Mouse (Mus musculus): Measurements from ENCODE around the gene Igf1.

Gene Igf1

GRCm38 (mm10) chr10:87897331-87897730, 39.3 kb downstream of the Igf1 start:
- no peak for DNase-seq (ENCODE audit: low spot score in 2 of 2)

DNA sequence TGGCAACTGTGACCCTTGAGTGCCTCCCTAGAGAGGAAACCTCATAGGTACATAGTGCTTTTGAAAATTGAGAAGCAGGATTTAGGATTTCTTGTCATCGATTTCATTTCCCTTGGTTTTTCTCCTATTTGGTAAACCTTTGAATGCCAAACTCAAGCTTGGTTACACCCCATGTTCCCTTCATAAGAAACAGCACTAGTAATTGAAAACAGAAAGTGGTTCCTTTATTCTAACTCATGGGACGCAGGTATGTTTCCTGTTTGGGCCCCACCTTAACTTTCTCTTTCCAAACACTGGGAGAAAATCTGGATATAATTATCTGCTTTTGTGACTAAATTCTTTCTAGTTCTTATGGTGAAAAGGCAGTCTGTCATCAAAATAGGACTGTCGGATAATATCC, 40.8 kb downstream of the Igf1 start:
- no peak for DNase-seq (ENCODE audit: low spot score in 2 of 2)

GRCm38 (mm10) chr10:87901916-87902315, 43.9 kb downstream of the Igf1 start:
- DNase-seq (ENCODE audit: low spot score in 2 of 2): no peak

DNA sequence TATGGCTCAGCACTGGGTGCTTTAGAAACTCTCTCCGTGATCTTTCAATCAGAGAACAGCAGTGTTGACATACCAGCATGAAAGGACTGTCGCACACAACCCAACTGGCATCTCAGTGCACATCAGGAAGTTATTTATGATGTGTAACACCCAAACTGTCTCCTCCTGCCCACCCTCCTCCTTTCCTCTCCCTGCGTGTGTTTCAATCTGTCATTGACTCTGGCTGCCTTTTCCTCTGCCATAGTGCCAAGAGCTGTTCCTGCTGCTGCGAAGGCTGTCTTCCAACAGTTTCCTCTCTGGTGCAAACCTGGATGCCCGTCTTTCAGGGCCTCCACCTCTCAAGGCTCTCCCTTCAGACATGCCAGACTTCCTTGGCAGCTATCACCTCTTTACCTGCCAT, 46.3 kb downstream of the Igf1 start:
- DNase-seq (ENCODE audit: low spot score in 2 of 2): no peak

DNA sequence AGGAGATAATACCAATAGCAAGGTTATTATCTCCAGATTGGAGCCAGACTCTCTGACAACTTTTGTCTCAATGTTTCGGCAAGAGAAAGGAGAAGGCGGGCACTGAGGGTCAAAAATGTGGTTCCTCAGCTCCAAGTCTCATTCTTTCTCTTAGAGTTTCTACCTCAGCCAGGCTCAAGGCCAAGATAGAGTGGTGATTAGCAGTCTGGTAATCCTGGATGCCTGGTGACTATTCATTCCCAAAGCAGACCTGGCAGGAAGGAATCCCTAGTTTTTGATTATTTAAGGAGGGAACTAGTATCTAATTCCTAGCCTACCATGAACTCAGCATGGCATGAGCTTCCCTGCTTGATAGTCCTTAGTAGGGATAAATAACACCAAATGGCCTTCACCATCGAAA, 47.0 kb downstream of the Igf1 start:
- no peak for DNase-seq (ENCODE audit: low spot score in 2 of 2)

GRCm38 (mm10) chr10:87906121-87906520, 48.1 kb downstream of the Igf1 start:
- DNase-seq (ENCODE audit: low spot score in 2 of 2): no peak

DNA sequence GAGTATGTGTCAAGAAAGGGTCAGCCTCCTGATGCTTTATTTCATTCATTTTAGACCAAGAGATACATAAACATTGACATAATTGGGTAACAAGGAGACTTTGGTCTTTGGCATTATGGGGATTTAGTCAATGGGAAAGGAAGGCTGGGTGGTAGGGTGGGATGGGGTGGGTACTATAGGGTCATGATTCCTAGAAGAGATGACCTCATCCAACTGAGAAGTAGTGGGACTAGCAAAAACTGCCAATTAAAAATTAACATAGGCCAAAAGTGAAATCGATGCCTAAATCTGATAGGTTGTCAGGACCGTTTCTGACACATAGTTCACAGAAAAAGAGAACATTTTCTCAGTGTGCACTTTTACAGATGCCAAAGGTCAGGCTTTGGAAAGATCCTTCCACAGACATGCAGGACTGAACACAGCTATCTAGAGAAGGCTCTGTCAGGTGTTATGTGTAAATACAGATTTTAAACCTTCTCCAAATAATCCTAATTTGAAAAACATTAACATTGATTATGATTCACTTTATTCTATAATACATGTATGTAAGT, 48.8 kb downstream of the Igf1 start:
- DNase-seq (ENCODE audit: low spot score in 2 of 2): no peak

- no peak for DNase-seq (ENCODE audit: low spot score in 2 of 2)
Measured at GRCm38 (mm10) chr10:87913852-87914251, 55.8 kb downstream of the Igf1 start.

DNA sequence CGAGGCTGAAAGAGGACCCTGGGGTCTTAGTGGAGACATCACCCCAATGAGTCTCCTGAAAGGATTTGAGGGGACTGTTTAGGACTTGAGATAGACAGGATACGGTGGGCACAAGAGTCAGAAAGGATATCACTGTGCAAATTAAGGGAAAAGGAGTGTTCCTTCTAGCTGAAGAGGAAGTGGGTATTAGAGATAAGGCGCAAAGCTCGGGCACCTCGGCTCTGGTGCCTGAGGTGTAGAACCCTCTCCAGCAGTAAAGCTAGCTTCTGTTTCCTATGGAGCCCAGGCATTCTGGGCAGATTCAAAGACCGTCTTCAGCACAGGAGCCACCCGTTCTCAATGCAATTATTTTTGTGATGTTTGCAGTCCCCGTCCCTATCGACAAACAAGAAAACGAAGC, 56.9 kb downstream of the Igf1 start:
- no peak for DNase-seq (ENCODE audit: low spot score in 2 of 2)

- DNase-seq (ENCODE audit: low spot score in 2 of 2): no peak
Measured at GRCm38 (mm10) chr10:87915782-87916181, 57.7 kb downstream of the Igf1 start.

DNA sequence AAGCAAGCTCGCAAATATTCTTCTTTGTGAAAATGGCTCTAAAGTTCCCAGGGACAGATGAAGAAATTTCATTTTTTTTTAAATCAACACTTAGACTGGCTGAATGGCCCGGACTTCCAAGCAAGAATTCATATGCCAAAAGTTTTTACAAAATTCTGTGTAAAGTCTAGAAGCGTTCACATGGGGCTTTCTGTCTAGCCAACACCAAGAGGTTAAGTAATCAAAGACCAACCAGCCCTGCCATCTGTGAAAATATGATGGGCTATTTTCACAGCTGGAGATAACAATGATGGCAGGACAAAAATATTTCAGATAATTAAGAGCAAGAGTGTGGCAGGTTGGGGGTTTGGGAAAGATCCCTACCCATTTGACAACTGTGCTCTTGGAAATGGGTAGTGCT, 64.2 kb downstream of the Igf1 start:
- no peak for DNase-seq (ENCODE audit: low spot score in 2 of 2)

DNA sequence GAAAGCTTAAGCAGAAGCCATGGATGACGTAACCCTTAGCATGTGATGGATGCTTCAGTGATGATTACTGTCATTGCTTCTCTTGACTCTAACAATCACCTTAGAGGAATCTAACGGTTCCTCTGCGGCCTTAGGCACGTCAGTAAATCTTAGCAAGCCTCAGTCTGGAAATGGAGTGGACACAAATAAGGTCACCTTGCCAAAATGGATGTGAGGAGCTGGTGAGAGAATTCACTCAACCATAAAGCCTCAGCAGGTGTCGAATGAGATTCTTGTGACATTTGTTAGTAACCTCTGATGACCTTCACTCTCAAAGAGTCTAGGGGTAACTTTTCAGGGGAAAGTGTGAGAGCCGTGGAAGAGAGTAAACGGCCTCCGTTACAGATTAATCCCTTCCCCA, 68.5 kb downstream of the Igf1 start:
- DNase-seq (ENCODE audit: low spot score in 2 of 2): no peak

GRCm38 (mm10) chr10:87927131-87927609, 69.1 kb downstream of the Igf1 start:
- DNase-seq (ENCODE audit: low spot score in 2 of 2): no peak

- DNase-seq (ENCODE audit: low spot score in 2 of 2): no peak
Measured at GRCm38 (mm10) chr10:87948192-87948591, 90.1 kb downstream of the Igf1 start.

DNA sequence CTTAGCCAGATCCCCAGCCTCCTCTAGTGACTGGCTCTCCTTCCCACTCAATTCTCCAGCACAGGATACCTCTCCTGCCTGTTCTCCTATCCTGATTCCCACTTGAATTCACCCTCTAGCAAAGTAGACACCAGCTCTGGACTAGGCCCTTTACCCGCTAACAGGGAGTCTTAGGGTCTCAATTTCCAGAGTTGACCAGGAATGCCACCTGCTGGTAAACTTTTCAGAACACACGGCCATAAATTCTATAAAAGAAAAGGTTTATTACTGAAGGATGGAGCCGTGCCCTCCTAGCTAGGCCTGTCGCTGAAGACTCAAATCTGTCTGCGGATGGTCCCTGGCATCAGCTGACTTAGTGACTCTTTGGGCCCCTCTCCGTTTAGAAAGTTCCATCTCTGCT, 113.5 kb downstream of the Igf1 start:
- no peak for DNase-seq (ENCODE audit: low spot score in 2 of 2)

- no peak for DNase-seq (ENCODE audit: low spot score in 2 of 2)
Measured at GRCm38 (mm10) chr10:87973911-87974631, 116.0 kb downstream of the Igf1 start.

GRCm38 (mm10) chr10:87985375-87985774, 127.3 kb downstream of the Igf1 start:
- no peak for DNase-seq (ENCODE audit: low spot score in 2 of 2)

- DNase-seq (ENCODE audit: low spot score in 2 of 2): no peak
Measured at GRCm38 (mm10) chr10:87986201-87986600, 128.1 kb downstream of the Igf1 start.

Measured in spleen, postnatal 36 days (tissue).